Mouse (Mus musculus) kidney, postnatal 25 days (tissue): ENCODE results near the gene Wdr35.

Experiments
- DNase-seq, 2 experiments: peaks; one replicate each; pipeline ENCODE4 v3.0.0; 2021; ENCODE audit warnings: mixed read lengths in 2 of 2

Wdr35 gene

GRCm38 (mm10) chr12:9053345-9053744 is 79.7 kb downstream of the Wdr35 start:
- no peak for DNase-seq

- no peak for DNase-seq
Observed at GRCm38 (mm10) chr12:9054012-9054411, 80.3 kb downstream of the Wdr35 start.

GRCm38 (mm10) chr12:9055269-9055668 is 81.6 kb downstream of the Wdr35 start:
- no peak for DNase-seq

GRCm38 (mm10) chr12:9059502-9059901 is 85.8 kb downstream of the Wdr35 start:
- no peak for DNase-seq

- DNase-seq = no peak
Observed at GRCm38 (mm10) chr12:9059965-9060364, 86.3 kb downstream of the Wdr35 start.

- no peak for DNase-seq
Observed at GRCm38 (mm10) chr12:9063611-9064010, 89.9 kb downstream of the Wdr35 start.

GRCm38 (mm10) chr12:9071058-9071457 is 97.4 kb downstream of the Wdr35 start:
- no peak for DNase-seq

GRCm38 (mm10) chr12:9071493-9071892 is 97.8 kb downstream of the Wdr35 start:
- DNase-seq = no peak

GRCm38 (mm10) chr12:9077554-9078125 is 103.9 kb downstream of the Wdr35 start:
- no peak for DNase-seq
